Mouse (Mus musculus) C2C12 (cell line): ENCODE measurements at regions not wholly inside any gene's neighbourhood (a gene's known extent, or its start where the extent isn't known, plus 50 kb on each side); places are given as distances from the start of the nearest gene placed in this dataset.

ENCODE experiments used
- H3K27me3 ChIP-seq: one replicate; pipeline ENCODE4 v1.6.1; 2011; ENCODE audit not compliant: control insufficient read depth, insufficient read depth, insufficient read length
- H3K36me3 ChIP-seq: one replicate; pipeline ENCODE4 v1.6.1; 2011; ENCODE audit not compliant: control insufficient read depth, insufficient read depth
- H3K4me3 ChIP-seq: one replicate; pipeline ENCODE4 v1.5.1; 2011; ENCODE audit warnings: mild to moderate bottlenecking, control low read depth; ENCODE audit not compliant: poor library complexity, insufficient read depth, severe bottlenecking
- H3K79me2 ChIP-seq: one replicate; pipeline ENCODE4 v1.6.1; 2011; ENCODE audit not compliant: control insufficient read depth, insufficient read depth
- H3K79me3 ChIP-seq: one replicate; pipeline ENCODE4 v1.6.1; 2011; ENCODE audit warnings: low read depth, control low read depth
- H3ac ChIP-seq: one replicate; pipeline ENCODE3; 2011; ENCODE audit warnings: low read depth; ENCODE audit not compliant: control insufficient read depth, insufficient read length
- CEBPB ChIP-seq: IDR thresholded peaks from one replicate; pipeline ENCODE4 v1.6.1; 2011; ENCODE audit warnings: low read depth, mild to moderate bottlenecking, control low read depth, moderate library complexity
- CTCF ChIP-seq: IDR thresholded peaks from one replicate; pipeline ENCODE4 v1.5.1; 2011; ENCODE audit not compliant: control insufficient read depth, insufficient read depth, insufficient read length
- FOSL1 ChIP-seq: IDR thresholded peaks from one replicate; pipeline ENCODE4 v1.8.0; 2011; ENCODE audit warnings: mild to moderate bottlenecking, low read length; ENCODE audit not compliant: poor library complexity, insufficient read depth, severe bottlenecking
- MAX ChIP-seq: IDR thresholded peaks from one replicate; pipeline ENCODE4 v1.6.1; 2011; ENCODE audit warnings: mild to moderate bottlenecking, control low read depth
- MYOD1 ChIP-seq: IDR thresholded peaks from one replicate; pipeline ENCODE4 v1.6.1; 2011; ENCODE audit warnings: low read depth; ENCODE audit not compliant: control insufficient read depth, insufficient read length
- MYOG ChIP-seq: IDR thresholded peaks from one replicate; pipeline ENCODE4 v1.6.1; 2011; ENCODE audit not compliant: control insufficient read depth, insufficient read length; ENCODE audit errors: extremely low read depth
- USF1 ChIP-seq: IDR thresholded peaks from one replicate; pipeline ENCODE4 v1.6.1; 2011; ENCODE audit warnings: low read depth, mild to moderate bottlenecking, control low read depth, moderate library complexity

DNA sequence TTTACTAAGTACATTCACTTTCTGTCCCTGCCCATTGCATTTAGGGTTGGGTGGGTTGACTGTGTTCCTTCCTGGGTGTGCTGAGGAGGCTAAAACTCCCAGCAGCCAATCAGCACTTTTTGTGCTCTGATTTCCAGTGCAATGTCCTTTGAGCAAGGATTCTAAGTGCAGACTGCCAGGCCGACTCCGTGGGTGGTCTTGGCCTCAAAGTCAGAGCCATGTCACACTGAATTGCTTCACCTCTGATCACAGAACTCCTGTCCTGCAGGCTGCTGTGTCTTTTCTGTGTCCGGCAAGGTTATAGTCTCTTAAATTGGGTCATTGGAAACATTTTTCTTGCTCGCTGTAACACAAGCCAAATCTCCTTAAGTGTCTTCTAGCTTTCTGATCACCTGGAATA is 94.0 kb upstream of the Prmt6 start:
- H3K36me3 ChIP-seq: no peaks in the 10 kb centered on the region
- H3K79me2 ChIP-seq: no peaks in the 10 kb centered on the region
- TF ChIP-seq CEBPB: no peak
- H3K4me3 ChIP-seq: no peak overlapping the region
- H3ac ChIP-seq: no peak overlapping the region
- no peaks in the 10 kb centered on the region for H3K27me3 ChIP-seq
- no peaks in the 10 kb centered on the region for H3K79me3 ChIP-seq

GRCm38 (mm10) chr3:110340067-110340466 is 89.3 kb upstream of the Prmt6 start:
- H3K4me3 ChIP-seq: no peak overlapping the region
- H3K36me3 ChIP-seq: no peaks in the 10 kb centered on the region
- no peaks in the 10 kb centered on the region for H3K79me3 ChIP-seq
- H3K79me2 ChIP-seq: no peaks in the 10 kb centered on the region
- no peak overlapping the region for H3ac ChIP-seq
- H3K27me3 ChIP-seq: no peaks in the 10 kb centered on the region
- TF ChIP-seq MYOD1 (no peak), CTCF (no peak), MAX (no peak), USF1 (no peak), CEBPB (no peak), FOSL1 (no peak), MYOG (no peak)

DNA sequence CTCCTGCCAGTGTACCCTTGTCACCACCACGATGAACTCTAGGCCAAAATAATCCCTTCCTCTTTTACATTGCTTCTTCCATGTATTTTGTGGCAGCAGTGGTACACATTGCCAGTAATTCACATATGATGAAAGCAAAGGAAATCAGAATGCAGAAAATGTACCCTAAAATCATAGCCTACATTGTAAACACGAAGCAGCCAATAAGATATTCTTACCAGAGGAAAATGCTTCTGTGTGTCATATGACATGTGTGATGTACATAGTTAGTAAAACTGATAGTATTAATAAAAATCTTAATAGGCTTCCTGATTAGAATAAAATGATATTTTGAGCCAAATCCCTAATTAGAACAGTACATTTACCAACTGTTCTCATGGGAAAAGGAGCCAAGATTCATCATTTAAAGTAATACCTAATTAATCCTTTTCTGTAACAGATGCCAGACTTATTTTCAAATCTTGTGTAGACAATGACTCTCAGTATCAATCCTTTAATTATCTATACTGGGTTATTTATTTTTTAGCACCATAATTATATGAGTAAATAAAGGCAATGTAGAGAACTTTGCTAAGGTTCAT is 88.3 kb upstream of the Prmt6 start:
- no peaks in the 10 kb centered on the region for H3K79me2 ChIP-seq
- TF ChIP-seq CTCF (no peak), MYOD1 (no peak), MYOG (no peak), CEBPB (no peak), FOSL1 (no peak), USF1 (no peak), MAX (no peak)
- H3K36me3 ChIP-seq: no peaks in the 10 kb centered on the region
- H3ac ChIP-seq: no peak overlapping the region
- no peaks in the 10 kb centered on the region for H3K79me3 ChIP-seq
- no peaks in the 10 kb centered on the region for H3K27me3 ChIP-seq
- no peak overlapping the region for H3K4me3 ChIP-seq

DNA sequence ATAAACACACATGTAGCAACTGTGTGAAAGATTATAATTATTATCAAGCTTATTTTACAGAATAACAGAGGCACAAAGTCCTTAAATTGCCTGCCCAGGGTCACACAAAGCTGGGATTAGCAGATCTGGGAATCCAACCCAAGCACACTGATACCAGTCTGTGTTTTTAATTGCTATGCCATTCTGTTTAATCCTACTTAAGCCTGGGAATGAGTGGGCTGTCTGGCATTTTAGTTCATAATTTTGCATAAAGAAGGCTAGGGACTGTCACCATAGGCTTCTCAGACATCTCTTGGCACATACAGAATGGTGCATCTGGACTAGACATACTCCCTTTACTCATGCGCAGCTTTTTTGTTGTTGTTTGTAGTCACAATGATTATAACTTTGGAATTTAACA is 78.4 kb upstream of the Prmt6 start:
- TF ChIP-seq MAX (no peak), FOSL1 (no peak), MYOG (no peak), USF1 (no peak), CTCF (no peak), CEBPB (no peak), MYOD1 (no peak)
- Histone ChIP-seq H3K36me3 (no peaks in the 10 kb centered on the region), H3ac (no peak overlapping the region), H3K79me2 (no peaks in the 10 kb centered on the region), H3K4me3 (no peak overlapping the region), H3K79me3 (no peaks in the 10 kb centered on the region), H3K27me3 (no peaks in the 10 kb centered on the region)

GRCm38 (mm10) chr3:110310270-110310669 is 59.5 kb upstream of the Prmt6 start:
- TF ChIP-seq MAX (no peak), FOSL1 (no peak), CTCF (no peak), USF1 (no peak), MYOG (no peak), MYOD1 (no peak)
- H3K79me3 ChIP-seq: no peaks in the 10 kb centered on the region

GRCm38 (mm10) chr3:110303166-110303565 is 52.4 kb upstream of the Prmt6 start:
- Histone ChIP-seq H3K27me3 (no peaks in the 10 kb centered on the region), H3ac (no peak overlapping the region), H3K4me3 (no peak overlapping the region), H3K79me2 (no peaks in the 10 kb centered on the region), H3K36me3 (no peaks in the 10 kb centered on the region), H3K79me3 (no peaks in the 10 kb centered on the region)
- TF ChIP-seq CTCF (no peak), CEBPB (no peak), USF1 (no peak), MAX (no peak), FOSL1 (no peak), MYOG (no peak), MYOD1 (no peak)

More at GRCm38 (mm10) chr3:110310270-110310669, 59.5 kb upstream of the Prmt6 start:
- Histone ChIP-seq H3K27me3 (no peaks in the 10 kb centered on the region), H3ac (no peak overlapping the region), H3K79me2 (no peaks in the 10 kb centered on the region), H3K36me3 (no peaks in the 10 kb centered on the region), H3K4me3 (no peak overlapping the region)
